Mouse (Mus musculus) C2C12 (cell line): Measurements from ENCODE around the gene Rabgap1l. TPM values are rescaled to one million over a fixed set of nuclear protein-coding genes. Genes with fewer than 3 reads are reported as not detected.

Source experiments
- H3K27me3 ChIP-seq: one replicate; pipeline ENCODE4 v1.6.1; 2011; ENCODE audit not compliant: control insufficient read depth, insufficient read depth, insufficient read length
- H3K36me3 ChIP-seq: one replicate; pipeline ENCODE4 v1.6.1; 2011; ENCODE audit not compliant: control insufficient read depth, insufficient read depth
- H3K4me3 ChIP-seq: one replicate; pipeline ENCODE4 v1.5.1; 2011; ENCODE audit warnings: mild to moderate bottlenecking, control low read depth; ENCODE audit not compliant: poor library complexity, insufficient read depth, severe bottlenecking
- H3K79me2 ChIP-seq: one replicate; pipeline ENCODE4 v1.6.1; 2011; ENCODE audit not compliant: control insufficient read depth, insufficient read depth
- H3K79me3 ChIP-seq: one replicate; pipeline ENCODE4 v1.6.1; 2011; ENCODE audit warnings: low read depth, control low read depth
- H3ac ChIP-seq: one replicate; pipeline ENCODE3; 2011; ENCODE audit warnings: low read depth; ENCODE audit not compliant: control insufficient read depth, insufficient read length
- CEBPB ChIP-seq: IDR thresholded peaks from one replicate; pipeline ENCODE4 v1.6.1; 2011; ENCODE audit warnings: low read depth, mild to moderate bottlenecking, control low read depth, moderate library complexity
- CTCF ChIP-seq: IDR thresholded peaks from one replicate; pipeline ENCODE4 v1.5.1; 2011; ENCODE audit not compliant: control insufficient read depth, insufficient read depth, insufficient read length
- FOSL1 ChIP-seq: IDR thresholded peaks from one replicate; pipeline ENCODE4 v1.8.0; 2011; ENCODE audit warnings: mild to moderate bottlenecking, low read length; ENCODE audit not compliant: poor library complexity, insufficient read depth, severe bottlenecking
- MAX ChIP-seq: IDR thresholded peaks from one replicate; pipeline ENCODE4 v1.6.1; 2011; ENCODE audit warnings: mild to moderate bottlenecking, control low read depth
- MYOD1 ChIP-seq: IDR thresholded peaks from one replicate; pipeline ENCODE4 v1.6.1; 2011; ENCODE audit warnings: low read depth; ENCODE audit not compliant: control insufficient read depth, insufficient read length
- MYOG ChIP-seq: IDR thresholded peaks from one replicate; pipeline ENCODE4 v1.6.1; 2011; ENCODE audit not compliant: control insufficient read depth, insufficient read length; ENCODE audit errors: extremely low read depth
- USF1 ChIP-seq: IDR thresholded peaks from one replicate; pipeline ENCODE4 v1.6.1; 2011; ENCODE audit warnings: low read depth, mild to moderate bottlenecking, control low read depth, moderate library complexity
- polyA plus RNA-seq: library from polyadenylated mRNA; unstranded; fragments of >200 nt; fragmentation: generic; extraction: Trizol; gene quantifications from one replicate; pipeline ENCODE4 v1.2.1, GENCODE M21; 2012; ENCODE audit warnings: missing spikeins

Rabgap1l gene
- polyA plus RNA-seq, 1 experiment: 3.2 TPM

GRCm38 (mm10) chr1:160693094-160693447 is 99.9 kb downstream of the Rabgap1l start:
- no peak overlapping the region for H3ac ChIP-seq
- H3K4me3 ChIP-seq: no peak overlapping the region
- H3K79me2 ChIP-seq: no peaks in the 10 kb centered on the region
- TF ChIP-seq MYOD1 (no peak), CEBPB (no peak), MAX (no peak), USF1 (no peak), CTCF (no peak), FOSL1 (no peak), MYOG (no peak)
- H3K79me3 ChIP-seq: no peaks in the 10 kb centered on the region
- no peaks in the 10 kb centered on the region for H3K36me3 ChIP-seq
- no peaks in the 10 kb centered on the region for H3K27me3 ChIP-seq

- H3K27me3 ChIP-seq: no peaks in the 10 kb centered on the region
These were observed 100.6 kb downstream of the Rabgap1l start for GRCm38 (mm10) chr1:160692224-160693093.

DNA sequence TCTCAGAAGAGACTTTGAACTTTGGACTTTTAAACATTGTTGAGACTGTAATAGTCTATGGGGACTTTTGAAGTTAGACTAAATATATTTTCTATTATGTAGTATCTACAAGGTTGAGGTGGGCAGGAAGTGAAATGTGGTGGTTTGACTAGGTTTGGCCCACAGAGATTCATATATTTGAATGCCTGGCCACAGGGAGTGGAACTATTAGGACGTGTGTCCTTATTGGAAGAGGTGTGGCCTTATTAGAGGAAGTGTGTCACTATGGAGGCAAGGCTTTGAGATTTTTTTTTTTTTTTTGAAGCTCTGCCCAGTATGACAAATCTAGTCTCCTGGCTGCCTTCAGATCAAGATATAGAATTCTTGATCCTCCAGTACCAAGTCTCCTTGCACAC is 101.8 kb downstream of the Rabgap1l start:
- H3K79me3 ChIP-seq: no peaks in the 10 kb centered on the region
- no peak overlapping the region for H3K4me3 ChIP-seq
- no peak overlapping the region for H3ac ChIP-seq
- no peaks in the 10 kb centered on the region for H3K27me3 ChIP-seq
- H3K36me3 ChIP-seq: no peaks in the 10 kb centered on the region
- no peak for TF ChIP-seq FOSL1
- no peak for TF ChIP-seq MAX
- TF ChIP-seq MYOD1: no peak
- TF ChIP-seq CEBPB: no peak
- no peak for TF ChIP-seq USF1
- TF ChIP-seq CTCF: no peak
- no peak for TF ChIP-seq MYOG
- H3K79me2 ChIP-seq: no peaks in the 10 kb centered on the region

More at GRCm38 (mm10) chr1:160692224-160693093, 100.6 kb downstream of the Rabgap1l start:
- Histone ChIP-seq H3K79me2 (no peaks in the 10 kb centered on the region), H3ac (no peak overlapping the region), H3K36me3 (no peaks in the 10 kb centered on the region), H3K79me3 (no peaks in the 10 kb centered on the region), H3K4me3 (no peak overlapping the region)
- TF ChIP-seq CEBPB (no peak), MYOD1 (peak; percentile 95)

- H3K27me3 ChIP-seq: no peaks in the 10 kb centered on the region
- H3K4me3 ChIP-seq: no peak overlapping the region
- no peaks in the 10 kb centered on the region for H3K79me3 ChIP-seq
- no peaks in the 10 kb centered on the region for H3K36me3 ChIP-seq
- H3ac ChIP-seq: no peak overlapping the region
- TF ChIP-seq MYOG (no peak), MAX (no peak), CEBPB (peak; percentile 52), FOSL1 (no peak), CTCF (no peak), USF1 (no peak), MYOD1 (no peak)
- no peaks in the 10 kb centered on the region for H3K79me2 ChIP-seq
These were observed 102.4 kb downstream of the Rabgap1l start for GRCm38 (mm10) chr1:160690516-160691195.

DNA sequence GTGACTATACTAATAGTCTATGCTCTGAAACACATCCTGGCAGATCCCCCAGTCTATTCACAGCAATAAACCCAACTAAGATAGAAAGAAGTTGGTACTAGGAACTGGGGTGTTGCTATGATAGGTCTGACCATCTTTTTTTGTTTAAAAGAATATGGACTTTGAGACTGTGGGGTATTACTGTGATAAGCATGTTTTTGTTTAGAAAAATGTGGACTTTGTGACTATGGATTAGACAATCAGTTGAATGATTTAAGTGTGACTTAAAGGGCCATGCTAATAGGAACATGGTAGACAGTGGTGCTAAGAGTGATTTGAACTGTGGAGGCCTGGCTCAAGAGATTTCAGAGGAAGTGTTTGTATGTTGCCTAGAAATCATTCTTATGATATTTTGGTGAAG is 103.5 kb downstream of the Rabgap1l start:
- H3ac ChIP-seq: no peak overlapping the region
- no peak overlapping the region for H3K4me3 ChIP-seq
- H3K79me2 ChIP-seq: no peaks in the 10 kb centered on the region
- TF ChIP-seq MYOG: no peak
- no peak for TF ChIP-seq USF1
- TF ChIP-seq CEBPB: no peak
- TF ChIP-seq MAX: no peak
- no peak for TF ChIP-seq CTCF
- no peak for TF ChIP-seq FOSL1
- no peak for TF ChIP-seq MYOD1
- H3K27me3 ChIP-seq: no peaks in the 10 kb centered on the region
- no peaks in the 10 kb centered on the region for H3K36me3 ChIP-seq
- H3K79me3 ChIP-seq: no peaks in the 10 kb centered on the region
